Mouse (Mus musculus) kidney, postnatal 4 days (tissue): ENCODE data around the gene Tspan5.

ENCODE experiments used
- DNase-seq, 2 experiments: peaks; one replicate each; pipeline ENCODE4 v3.0.0; 2021; ENCODE audit warnings: mixed read lengths in 2 of 2

Gene Tspan5

GRCm38 (mm10) chr3:138813139-138813810 is 71.3 kb downstream of the Tspan5 start:
- DNase-seq = no peak

GRCm38 (mm10) chr3:138814457-138814856 is 72.5 kb downstream of the Tspan5 start:
- DNase-seq = no peak

- DNase-seq = peak in 1 of 2 experiments; percentile 16
Measured at GRCm38 (mm10) chr3:138815127-138815837, 73.3 kb downstream of the Tspan5 start.

- DNase-seq = no peak
Measured at GRCm38 (mm10) chr3:138816888-138817656, 75.1 kb downstream of the Tspan5 start.

GRCm38 (mm10) chr3:138819862-138820261 is 77.9 kb downstream of the Tspan5 start:
- DNase-seq = no peak

GRCm38 (mm10) chr3:138820296-138820695 is 78.3 kb downstream of the Tspan5 start:
- DNase-seq = no peak

DNA sequence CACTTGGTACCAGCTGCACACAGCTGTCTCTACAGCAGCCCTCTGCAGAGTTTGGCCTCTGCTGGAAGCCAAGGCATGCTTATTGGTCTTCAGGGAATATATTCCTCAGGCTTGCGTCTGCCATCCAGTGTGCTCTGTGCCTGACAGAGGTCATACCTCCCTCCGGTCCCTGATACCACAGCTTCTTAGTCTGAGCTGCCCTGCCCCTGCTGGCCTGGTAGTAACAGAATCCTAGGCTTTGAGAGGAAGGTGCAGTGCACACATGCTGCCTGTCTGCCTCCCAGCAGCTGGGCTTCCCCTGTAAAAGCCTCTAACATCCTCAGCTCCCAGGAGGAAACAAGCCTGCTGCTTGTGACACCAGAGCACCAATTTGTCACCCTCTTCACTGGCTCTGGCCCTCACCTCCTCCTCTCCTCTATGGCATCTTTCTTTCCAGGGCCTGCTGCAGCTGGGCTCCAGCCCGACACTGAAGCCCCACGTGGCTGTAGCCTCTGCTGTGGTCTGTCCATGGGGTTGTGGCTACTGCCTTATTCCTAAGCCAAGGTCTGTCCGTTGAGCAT is 80.0 kb downstream of the Tspan5 start:
- peak; percentile 15 to 40 for DNase-seq

- no peak for DNase-seq
Measured at GRCm38 (mm10) chr3:138823857-138824256, 81.9 kb downstream of the Tspan5 start.

DNA sequence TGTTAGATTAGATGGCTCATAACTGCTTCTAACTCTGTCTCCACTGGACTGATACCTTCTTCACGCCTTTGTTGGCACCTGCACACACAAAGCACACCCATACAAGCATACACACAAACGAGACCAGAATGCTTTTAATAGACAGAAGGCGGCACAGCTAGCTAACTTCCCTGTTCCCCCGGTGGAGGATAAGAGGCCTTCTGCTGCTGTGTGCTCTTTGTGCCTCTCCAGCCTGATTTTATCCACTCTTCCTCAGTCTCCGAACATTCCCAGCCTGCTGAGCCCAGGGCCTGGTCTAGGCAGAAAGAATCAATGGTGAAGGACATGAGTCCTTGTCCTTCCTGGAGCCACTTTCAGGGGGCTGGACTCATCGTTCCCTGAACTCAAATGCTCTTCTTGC is 83.3 kb downstream of the Tspan5 start:
- no peak for DNase-seq

DNA sequence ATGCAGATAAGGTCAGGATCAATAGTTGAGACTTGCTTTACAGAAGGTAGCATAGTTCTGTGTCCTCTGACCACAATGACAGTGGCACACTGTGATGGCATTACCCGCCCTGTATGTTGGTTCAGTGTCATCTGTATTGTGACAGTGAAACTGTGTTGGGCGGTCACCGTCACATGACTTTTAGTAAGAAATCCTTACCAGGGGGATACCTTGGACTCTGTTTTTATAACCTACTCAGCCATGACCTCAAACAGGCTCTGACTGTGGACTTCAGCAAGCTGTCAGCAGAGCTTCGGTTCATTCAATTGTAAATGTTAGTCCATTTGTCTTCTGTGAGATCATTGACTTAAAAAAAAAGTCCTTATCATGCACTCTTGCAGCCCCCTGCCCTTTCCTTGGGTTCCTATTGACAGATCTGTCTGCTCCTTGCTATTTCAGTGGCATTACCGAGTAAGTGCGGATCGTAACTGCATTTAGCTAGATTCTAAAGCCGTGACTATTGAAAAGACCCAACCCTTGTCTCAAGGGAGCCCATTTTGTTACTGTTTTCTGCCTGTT is 84.3 kb downstream of the Tspan5 start:
- DNase-seq = no peak

GRCm38 (mm10) chr3:138832827-138833517 is 91.0 kb downstream of the Tspan5 start:
- DNase-seq = peak; percentile 33 to 42

- DNase-seq = no peak
Measured at GRCm38 (mm10) chr3:138834174-138834573, 92.2 kb downstream of the Tspan5 start.

- DNase-seq = no peak
Measured at GRCm38 (mm10) chr3:138836937-138837336, 94.9 kb downstream of the Tspan5 start.

- DNase-seq = no peak
Measured at GRCm38 (mm10) chr3:138837651-138838050, 95.7 kb downstream of the Tspan5 start.

DNA sequence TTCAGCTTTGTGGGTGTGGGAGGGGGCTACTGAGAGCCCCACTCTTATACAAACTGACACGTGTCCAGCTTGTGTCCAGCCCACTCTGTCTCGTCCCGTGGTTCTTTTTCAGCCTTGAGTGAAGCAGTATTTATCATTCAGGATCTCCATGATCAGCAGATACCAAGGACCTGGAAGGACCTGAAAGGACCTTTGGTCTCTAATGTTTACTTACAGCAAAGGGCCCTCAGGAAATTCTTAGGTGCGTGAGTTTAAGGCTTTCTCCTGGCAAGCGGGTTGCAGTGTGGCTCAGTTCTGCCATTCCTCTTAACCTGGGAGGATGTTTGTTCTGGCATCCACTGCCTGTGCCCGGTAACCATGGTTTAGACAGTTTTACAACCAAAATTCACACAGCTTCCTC is 97.7 kb downstream of the Tspan5 start:
- no peak for DNase-seq

DNA sequence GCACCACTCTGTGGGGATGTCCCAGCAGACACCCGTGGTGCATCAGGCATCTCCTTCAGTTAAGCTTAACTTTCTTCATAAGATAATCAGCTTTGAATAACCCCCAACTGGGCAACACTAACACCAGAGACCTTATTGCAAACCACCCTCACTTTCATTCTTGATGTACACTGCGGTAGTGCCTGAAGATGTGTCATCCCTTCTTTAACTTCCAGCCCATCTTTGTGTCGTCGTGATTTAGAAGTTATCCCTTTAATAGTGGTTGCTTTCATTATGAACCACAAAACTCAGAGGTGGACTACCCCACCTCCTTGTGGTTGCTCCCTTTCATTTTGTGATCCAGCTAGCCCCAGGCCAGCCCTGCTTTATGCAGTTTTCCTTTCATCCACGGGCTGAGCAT is 99.3 kb downstream of the Tspan5 start:
- no peak for DNase-seq

DNA sequence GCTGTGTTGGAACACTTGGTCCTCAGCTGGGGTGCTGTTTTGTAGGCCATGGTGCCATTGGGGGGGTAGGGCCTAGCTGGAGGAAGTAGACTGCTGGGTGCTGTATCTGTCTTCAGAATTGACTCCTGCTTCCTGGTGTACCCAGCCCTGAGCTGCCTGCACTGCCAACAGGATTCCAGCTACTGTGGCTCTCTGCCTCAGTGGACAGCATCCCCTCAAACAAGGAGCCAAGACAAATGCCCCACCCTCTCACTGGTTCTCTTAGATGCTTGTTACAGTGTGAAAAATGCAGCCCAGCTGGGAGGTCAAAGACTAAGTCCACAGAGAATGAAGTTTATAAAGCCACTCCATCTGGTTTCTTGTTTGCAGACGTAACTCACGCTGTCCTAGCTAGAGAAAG is 101.2 kb downstream of the Tspan5 start:
- no peak for DNase-seq

- no peak for DNase-seq
Measured at GRCm38 (mm10) chr3:138843641-138844040, 101.6 kb downstream of the Tspan5 start.

- DNase-seq = no peak
Measured at GRCm38 (mm10) chr3:138845820-138846219, 103.8 kb downstream of the Tspan5 start.

DNA sequence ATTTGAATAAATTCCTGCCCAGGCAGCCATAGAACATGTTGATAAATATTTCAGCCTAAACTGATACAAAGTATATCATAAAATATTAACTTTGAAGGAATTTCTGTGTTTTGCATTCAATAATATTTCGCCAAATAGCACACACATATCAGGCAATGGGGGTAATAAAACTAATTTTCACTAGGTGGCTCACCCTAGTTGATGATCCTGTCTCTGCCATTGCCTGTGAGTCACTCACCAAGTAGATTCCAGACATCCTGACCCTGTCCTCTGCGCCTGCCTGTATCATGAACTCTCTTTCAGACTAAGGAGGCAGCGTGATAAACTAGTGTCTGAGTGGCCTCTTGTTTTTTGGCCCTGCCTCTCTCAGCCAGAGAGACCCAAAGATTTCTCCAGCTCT is 105.8 kb downstream of the Tspan5 start:
- no peak for DNase-seq

DNA sequence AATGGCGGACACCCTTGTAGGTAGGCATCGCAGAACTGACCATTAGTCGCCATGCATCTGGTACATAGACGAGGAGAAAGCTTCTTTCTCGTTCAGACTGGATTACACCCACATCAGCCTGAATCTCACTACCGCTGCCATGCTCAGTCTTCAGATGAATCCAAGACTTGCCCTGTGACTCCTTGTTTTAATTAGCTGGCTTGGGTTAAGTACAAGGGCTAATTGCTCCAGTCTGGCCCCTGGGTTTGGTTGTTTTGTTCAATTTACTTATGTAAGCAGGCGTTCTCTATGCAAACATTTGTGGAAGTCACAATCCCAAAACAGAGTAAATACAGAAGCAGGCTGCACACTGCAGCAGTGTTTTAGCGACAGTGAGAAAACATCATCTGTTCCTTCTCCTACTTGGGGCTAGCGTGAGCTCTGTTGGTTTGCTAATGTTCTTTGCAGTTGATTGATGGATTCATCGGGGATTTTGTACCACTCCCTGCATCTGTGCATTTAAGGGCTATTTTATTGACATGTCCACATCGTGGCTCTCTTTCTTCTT is 107.8 kb downstream of the Tspan5 start:
- DNase-seq = no peak

DNA sequence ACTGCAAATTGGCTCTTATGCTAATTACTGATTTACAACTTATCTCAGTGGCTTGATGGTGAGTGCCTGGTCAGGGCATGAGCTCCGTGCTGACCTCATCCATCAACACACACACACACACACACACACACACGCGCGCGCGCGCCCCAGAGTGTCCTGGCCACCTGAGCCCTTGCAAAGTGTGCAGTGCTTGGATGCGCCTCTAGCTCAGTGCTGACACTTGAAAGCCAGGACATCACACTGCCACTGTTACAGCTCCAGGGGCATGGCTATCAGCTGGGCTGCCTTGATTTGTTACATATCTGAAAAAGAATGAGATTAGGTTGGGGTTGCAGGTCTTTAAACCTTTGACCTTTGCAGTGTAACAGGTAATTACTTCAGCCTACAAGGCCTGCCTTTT is 109.9 kb downstream of the Tspan5 start:
- DNase-seq = no peak
